Mouse (Mus musculus): ENCODE data around the gene Gstt1.

Gene Gstt1

GRCm38 (mm10) chr10:75804217-75804616, 5.8 kb upstream of the Gstt1 start:
- no peak for DNase-seq

- peak; percentile 30 for DNase-seq
These were observed 687 bp downstream of the Gstt1 start for GRCm38 (mm10) chr10:75797619-75798175.

GRCm38 (mm10) chr10:75796731-75797516, 1.5 kb downstream of the Gstt1 start:
- DNase-seq: no peak

GRCm38 (mm10) chr10:75794880-75795279, 3.5 kb downstream of the Gstt1 start:
- no peak for DNase-seq

GRCm38 (mm10) chr10:75790773-75791172, 7.6 kb downstream of the Gstt1 start:
- DNase-seq: no peak

GRCm38 (mm10) chr10:75789841-75790240, 8.5 kb downstream of the Gstt1 start:
- DNase-seq: peak; percentile 49

GRCm38 (mm10) chr10:75789081-75789735, 9.2 kb downstream of the Gstt1 start:
- DNase-seq: no peak

- no peak for DNase-seq
These were observed 10.1 kb downstream of the Gstt1 start for GRCm38 (mm10) chr10:75788277-75788676.

- no peak for DNase-seq
These were observed 12.9 kb downstream of the Gstt1 start for GRCm38 (mm10) chr10:75785442-75785841.

- peak; percentile 35 for DNase-seq
These were observed 17.4 kb downstream of the Gstt1 start, which contains the start of the genes Gm20441 and Gstt3 for GRCm38 (mm10) chr10:75780769-75781578. Gene Gm20441, minus strand, starts transcription at chr10:75780954. Gene Gstt3, minus strand, starts transcription at chr10:75781414.

GRCm38 (mm10) chr10:75779206-75780174, 18.9 kb downstream of the Gstt1 start:
- DNase-seq: no peak

GRCm38 (mm10) chr10:75777885-75778284, 20.5 kb downstream of the Gstt1 start:
- DNase-seq: no peak

- DNase-seq: no peak
These were observed 21.8 kb downstream of the Gstt1 start for GRCm38 (mm10) chr10:75776562-75776961.

GRCm38 (mm10) chr10:75774587-75774986, 23.8 kb downstream of the Gstt1 start:
- no peak for DNase-seq

- no peak for DNase-seq
These were observed 24.3 kb downstream of the Gstt1 start for GRCm38 (mm10) chr10:75774102-75774501.

- DNase-seq: peak; percentile 94
These were observed 25.4 kb downstream of the Gstt1 start, which contains the start of gene Ddt for GRCm38 (mm10) chr10:75772795-75773664. Gene Ddt, minus strand, starts transcription at chr10:75773414.

- DNase-seq: peak; percentile 51
These were observed 30.6 kb downstream of the Gstt1 start for GRCm38 (mm10) chr10:75767756-75768155.

GRCm38 (mm10) chr10:75766856-75767255, 31.5 kb downstream of the Gstt1 start:
- no peak for DNase-seq

- peak; percentile 86 for DNase-seq
These were observed 33.6 kb downstream of the Gstt1 start for GRCm38 (mm10) chr10:75764519-75765473.
